Mouse (Mus musculus) hindbrain, embryonic 14.5 days (tissue): ENCODE results near the gene Lrrc4. TPM values are rescaled to one million over a fixed set of nuclear protein-coding genes. Genes with fewer than 3 reads are reported as not detected.

ENCODE experiments used
- ATAC-seq: fragments of 200-750 bp; cut with Nextera tagmentation; 2 replicates; pipeline ENCODE4 v1.8.0; 2017; ENCODE audit warnings: moderate number of reproducible peaks, mild to moderate bottlenecking, moderate TSS enrichment, moderate library complexity; ENCODE audit not compliant: low FRiP score
- DNase-seq: peaks from one replicate; pipeline ENCODE4 v3.0.0-alpha.2; 2015; ENCODE audit warnings: low spot score
- H3K27ac ChIP-seq: fragments of 300-500 bp; sonication (generic); 2 replicates; pipeline ENCODE4 v1.5.1; 2014; ENCODE audit warnings: mild to moderate bottlenecking, moderate library complexity
- H3K27me3 ChIP-seq: fragments of 300-500 bp; sonication (generic); 2 replicates; pipeline ENCODE4 v1.6.1; 2014; ENCODE audit warnings: mild to moderate bottlenecking, low read length, mixed read lengths; ENCODE audit not compliant: control insufficient read depth, insufficient read depth
- H3K36me3 ChIP-seq: fragments of 300-500 bp; sonication (generic); replicated peaks from 2 replicates; pipeline ENCODE4 v1.6.1; 2014; ENCODE audit not compliant: control insufficient read depth, insufficient read depth
- H3K4me1 ChIP-seq: fragments of 300-500 bp; sonication (generic); replicated peaks from 2 replicates; pipeline ENCODE4 v1.6.1; 2014; ENCODE audit warnings: antibody characterized with exemption, low read length, mixed read lengths; ENCODE audit not compliant: control insufficient read depth, insufficient read depth
- H3K4me2 ChIP-seq: fragments of 300-500 bp; sonication (generic); replicated peaks from 2 replicates; pipeline ENCODE4 v1.6.1; 2014; ENCODE audit warnings: mild to moderate bottlenecking, moderate library complexity
- H3K4me3 ChIP-seq: fragments of 300-500 bp; sonication (generic); replicated peaks from 2 replicates; pipeline ENCODE4 v1.5.1; 2014; ENCODE audit warnings: mild to moderate bottlenecking, low read length
- H3K9ac ChIP-seq: fragments of 300-500 bp; sonication (generic); 2 replicates; pipeline ENCODE4 v1.6.1; 2014
- H3K9me3 ChIP-seq: fragments of 300-500 bp; sonication (generic); 2 replicates; pipeline ENCODE4 v1.6.1; 2016; ENCODE audit warnings: low read length; ENCODE audit not compliant: control insufficient read depth
- WGBS: fragments of 180-500 bp; shearing (Covaris S2); extraction: QIAGEN DNeasy Blood & Tissue Kit; methylation state at CpG from one replicate; pipeline ENCODE4 v1.1.7; 2014; 5-methylcytosine and 5-hydroxymethylcytosine counted together
- polyA plus RNA-seq: library from polyadenylated mRNA; unstranded; fragments of >200 nt; fragmentation: Nextera tagmentation; extraction: Ambion mirVana; gene quantifications from 2 replicates; pipeline ENCODE4 v1.2.1, GENCODE M21; 2014

Lrrc4 gene
- polyA plus RNA-seq, 1 experiment from 2014 or later: 9.6 TPM

- Histone ChIP-seq H3K27ac (no peak overlapping the region), H3K4me3 (no peak overlapping the region)
- WGBS: 98% methylated on average over 4 of the region's 4 CpGs
Observed at GRCm38 (mm10) chr6:28621431-28621830, 210.1 kb downstream of the Lrrc4 start.

GRCm38 (mm10) chr6:28618751-28619153 lies 212.8 kb downstream of the Lrrc4 start:
- Histone ChIP-seq H3K9ac (no peak overlapping the region), H3K36me3 (no peaks in the 10 kb centered on the region), H3K9me3 (no peaks in the 10 kb centered on the region), H3K27me3 (no peaks in the 10 kb centered on the region), H3K27ac (no peak overlapping the region), H3K4me2 (no peak overlapping the region), H3K4me1 (peaks cover 18% of the 10 kb centered on the region), H3K4me3 (no peak overlapping the region)
- DNase-seq (peak; percentile 63), ATAC-seq (peak; percentile 51; the same call in 1 of the 2 replicates)
- 26% methylated on average over 7 of the region's 7 CpGs for WGBS

More at GRCm38 (mm10) chr6:28621431-28621830, 210.1 kb downstream of the Lrrc4 start:
- no peak for DNase-seq
- Histone ChIP-seq H3K27me3 (no peaks in the 10 kb centered on the region), H3K4me1 (peaks cover 18% of the 10 kb centered on the region), H3K4me2 (no peak overlapping the region), H3K9me3 (no peaks in the 10 kb centered on the region), H3K9ac (no peak overlapping the region), H3K36me3 (no peaks in the 10 kb centered on the region)
- no peak for ATAC-seq

- no peak for DNase-seq
- 36% methylated on average over 3 of the region's 3 CpGs for WGBS
- Histone ChIP-seq H3K27ac (no peak overlapping the region), H3K9me3 (no peaks in the 10 kb centered on the region), H3K4me3 (no peak overlapping the region), H3K4me2 (no peak overlapping the region), H3K36me3 (no peaks in the 10 kb centered on the region), H3K4me1 (peaks cover 18% of the 10 kb centered on the region), H3K9ac (no peak overlapping the region), H3K27me3 (no peaks in the 10 kb centered on the region)
- no peak; the same call in 1 of the 2 replicates for ATAC-seq
Observed at GRCm38 (mm10) chr6:28618299-28618698, 213.2 kb downstream of the Lrrc4 start.

- WGBS: 33% methylated on average over 3 of the region's 3 CpGs
- DNase-seq (no peak), ATAC-seq (no peak)
- Histone ChIP-seq H3K27me3 (no peaks in the 10 kb centered on the region), H3K4me2 (no peak overlapping the region), H3K27ac (no peak overlapping the region), H3K4me1 (peaks cover 18% of the 10 kb centered on the region), H3K9me3 (no peaks in the 10 kb centered on the region), H3K36me3 (no peaks in the 10 kb centered on the region), H3K4me3 (no peak overlapping the region), H3K9ac (no peak overlapping the region)
Observed at GRCm38 (mm10) chr6:28615966-28616365, 215.6 kb downstream of the Lrrc4 start.

- peaks cover 18% of the 10 kb centered on the region for H3K4me1 ChIP-seq
- DNase-seq (no peak), ATAC-seq (no peak)
- no peak overlapping the region for H3K27ac ChIP-seq
- H3K4me2 ChIP-seq: no peak overlapping the region
- WGBS: 85% methylated on average over 3 of the region's 3 CpGs
- H3K4me3 ChIP-seq: no peak overlapping the region
- H3K9me3 ChIP-seq: no peaks in the 10 kb centered on the region
- H3K9ac ChIP-seq: no peak overlapping the region
- no peaks in the 10 kb centered on the region for H3K36me3 ChIP-seq
- no peaks in the 10 kb centered on the region for H3K27me3 ChIP-seq
Observed at GRCm38 (mm10) chr6:28615408-28615807, 216.1 kb downstream of the Lrrc4 start.

- H3K4me2 ChIP-seq: no peak overlapping the region
- 86% methylated on average over 4 of the region's 4 CpGs for WGBS
- ATAC-seq: no peak
Observed at GRCm38 (mm10) chr6:28614856-28615255, 216.7 kb downstream of the Lrrc4 start.

GRCm38 (mm10) chr6:28613441-28613840 lies 218.1 kb downstream of the Lrrc4 start:
- Histone ChIP-seq H3K36me3 (no peaks in the 10 kb centered on the region), H3K4me1 (peaks cover 5% of the 10 kb centered on the region), H3K9me3 (no peaks in the 10 kb centered on the region), H3K27me3 (no peaks in the 10 kb centered on the region), H3K27ac (no peak overlapping the region), H3K9ac (no peak overlapping the region), H3K4me2 (no peak overlapping the region), H3K4me3 (no peak overlapping the region)
- 76% methylated on average over 4 of the region's 4 CpGs for WGBS
- no peak for ATAC-seq
- no peak for DNase-seq

More at GRCm38 (mm10) chr6:28614856-28615255, 216.7 kb downstream of the Lrrc4 start:
- H3K4me3 ChIP-seq: no peak overlapping the region
- H3K36me3 ChIP-seq: no peaks in the 10 kb centered on the region
- no peaks in the 10 kb centered on the region for H3K9me3 ChIP-seq
- H3K27ac ChIP-seq: no peak overlapping the region
- no peak overlapping the region for H3K9ac ChIP-seq
- DNase-seq: no peak
- no peaks in the 10 kb centered on the region for H3K27me3 ChIP-seq
- peaks cover 16% of the 10 kb centered on the region for H3K4me1 ChIP-seq

Other genes starting within 250 kb of the Lrrc4 start
- gene Lep, start 228.5 kb upstream of the Lrrc4 start, polyA plus RNA-seq: not detected in 2 replicates